Mouse (Mus musculus) cerebellum, adult 11-12 months (tissue): ENCODE results near the gene Fhit.
"Not testable (repeated sequence)": the region's sequence is repeated elsewhere in the genome, so short reads cannot be mapped to it uniquely, and the experiment has no call there.

ENCODE experiments used
- DNase-seq: peaks from one replicate; pipeline ENCODE4 v3.0.0; 2022

Gene Fhit

DNA sequence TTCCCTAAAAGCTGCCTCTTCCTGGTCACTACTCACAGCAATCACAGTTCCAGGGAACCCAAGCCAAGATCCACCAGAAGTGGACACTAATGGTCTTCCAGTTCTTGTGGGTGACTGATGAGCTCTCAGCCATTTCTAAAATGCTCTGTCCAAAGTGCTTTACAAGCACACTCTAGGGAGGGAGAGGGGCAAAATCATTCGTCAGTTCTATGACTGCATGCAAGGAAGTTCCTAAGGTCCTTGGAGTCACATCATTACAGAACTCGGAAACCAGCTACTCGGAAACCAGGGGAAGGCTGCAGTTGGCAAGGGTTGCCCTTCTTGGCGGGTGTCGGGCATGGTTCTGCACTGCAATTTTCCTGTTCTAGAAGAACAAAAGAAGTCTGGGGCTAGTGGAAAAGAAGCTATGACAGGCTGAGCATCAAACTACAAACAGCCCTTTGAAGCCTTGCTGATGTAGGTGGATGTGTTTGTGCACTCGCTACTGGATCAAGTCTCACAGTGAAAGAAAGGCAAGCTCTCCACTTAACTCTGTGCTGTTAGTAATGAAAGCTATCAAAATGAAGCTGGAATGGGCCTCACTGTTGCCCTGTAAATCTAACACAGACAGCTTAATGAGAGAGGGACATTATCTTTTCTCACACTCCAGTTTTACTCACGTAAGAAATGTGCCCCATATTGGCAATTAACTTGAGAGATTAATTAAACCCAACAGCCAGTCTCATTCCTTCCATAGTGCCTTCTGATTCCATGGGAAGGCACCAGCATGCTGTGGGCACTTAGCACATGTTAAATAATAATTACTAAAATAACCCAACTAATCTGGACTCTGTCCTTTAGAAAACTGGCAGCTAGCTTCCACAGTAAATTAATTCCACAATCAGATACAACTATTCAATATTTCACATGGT is 243.7 kb downstream of the Fhit start:
- no peak for DNase-seq

DNA sequence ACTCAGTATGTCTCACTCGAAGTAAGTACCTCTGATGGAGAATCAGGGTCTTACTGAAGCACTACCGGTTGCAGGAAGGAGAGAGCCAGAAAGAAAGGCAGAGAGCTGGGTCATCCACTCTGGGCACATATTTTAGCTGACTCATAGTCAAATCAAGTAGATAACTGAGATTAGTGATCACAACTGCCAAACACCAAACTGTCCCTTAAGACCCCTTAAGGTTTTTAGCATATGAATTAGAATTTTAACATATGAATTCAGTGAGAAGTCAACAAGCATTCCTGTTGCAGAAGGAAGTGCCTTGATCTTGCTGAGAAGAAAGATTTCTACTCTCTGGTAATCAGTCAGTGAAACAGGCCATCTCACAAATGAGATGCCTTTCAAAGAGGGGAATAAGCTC is 253.8 kb downstream of the Fhit start:
- DNase-seq, result no peak

DNA sequence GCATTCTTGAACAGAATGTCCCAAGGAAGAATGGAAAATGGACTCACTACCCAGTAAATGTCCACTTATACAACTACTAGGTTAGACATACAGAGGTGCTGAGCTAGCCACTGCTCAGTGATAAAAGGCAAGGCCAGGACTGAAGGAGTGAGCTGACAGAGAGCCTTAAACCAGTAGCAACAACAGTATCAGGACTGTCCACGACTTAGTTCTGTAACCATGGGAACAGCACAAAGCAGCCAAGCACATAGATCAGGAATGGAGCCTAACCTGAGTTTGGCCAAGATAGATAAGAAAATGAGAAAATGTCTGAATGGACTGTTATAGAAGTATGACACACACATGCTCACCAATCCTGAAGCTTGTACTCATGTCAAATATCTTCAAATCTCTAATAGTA is 279.1 kb downstream of the Fhit start:
- DNase-seq, result no peak

DNA sequence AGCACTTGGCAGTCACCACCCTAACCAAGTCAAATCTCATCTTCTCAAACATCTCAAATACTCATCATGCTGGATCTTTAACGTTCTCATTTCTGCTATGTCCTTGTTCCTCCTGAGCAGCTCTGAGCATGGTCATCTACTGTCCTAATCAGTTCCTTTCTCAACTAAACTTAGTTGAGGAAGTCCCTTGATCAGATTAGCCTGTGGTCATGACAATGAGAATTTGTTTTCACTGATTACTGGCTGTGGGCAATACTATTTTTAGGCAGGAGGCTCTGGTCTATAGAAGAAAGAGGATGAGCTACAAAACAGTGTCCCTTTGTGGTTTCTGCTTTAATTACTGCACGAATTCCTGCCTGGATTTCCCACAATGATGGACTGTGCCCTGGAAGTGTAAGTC is 281.1 kb downstream of the Fhit start:
- no peak for DNase-seq

DNA sequence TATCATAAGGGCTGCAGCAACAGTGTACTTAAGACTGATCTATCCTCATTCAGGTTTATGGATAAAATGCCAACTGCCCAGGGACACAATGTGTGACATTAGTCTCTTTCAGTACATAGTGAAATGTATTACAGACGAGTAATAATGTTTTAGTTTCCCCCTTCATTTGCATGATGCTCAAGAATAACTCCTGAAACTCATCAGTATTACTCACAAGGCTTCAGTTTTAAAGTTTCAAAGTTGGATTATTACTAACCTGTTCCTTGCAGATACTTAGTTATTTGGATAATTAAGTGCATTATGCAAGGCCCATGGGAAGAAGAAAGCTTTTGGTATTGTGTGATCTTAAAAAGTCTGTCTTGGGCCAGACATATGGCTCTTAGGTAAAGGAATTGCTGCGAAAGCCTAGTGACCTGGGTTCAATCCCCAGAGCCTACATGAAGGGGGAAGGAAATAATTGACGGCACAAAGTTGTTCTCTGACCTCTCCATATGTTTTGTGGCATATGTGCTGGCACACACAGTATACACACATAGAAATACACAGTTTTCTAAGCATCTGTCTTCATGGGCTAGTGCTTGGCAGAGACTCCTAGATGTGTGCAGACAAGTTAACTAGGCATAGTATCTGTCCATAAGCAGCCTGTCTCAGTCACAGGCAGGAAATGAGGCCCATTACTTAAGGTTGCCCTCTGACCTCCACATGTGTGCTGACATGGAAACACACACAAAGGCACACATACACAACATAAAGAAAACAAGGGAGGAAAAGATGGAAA is 287.1 kb downstream of the Fhit start:
- no peak for DNase-seq

DNA sequence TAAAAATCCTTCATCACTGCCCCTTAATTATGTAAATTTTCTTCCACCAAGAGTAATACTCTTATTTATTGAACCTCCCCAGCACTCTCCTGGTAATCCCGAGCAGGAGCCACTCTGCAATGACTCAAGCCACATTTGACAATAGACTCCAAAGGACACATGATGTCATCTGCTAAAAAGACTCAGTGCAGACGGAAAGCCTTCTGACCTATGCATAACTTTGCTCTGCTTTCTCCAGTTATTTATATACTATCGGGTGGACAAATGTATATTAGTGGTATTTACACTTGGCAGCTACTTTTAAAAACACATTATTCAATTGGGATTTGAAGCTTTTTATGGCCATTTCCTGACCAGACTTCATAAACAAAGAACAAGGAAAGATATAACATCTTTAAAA is 304.2 kb downstream of the Fhit start:
- no peak for DNase-seq

DNA sequence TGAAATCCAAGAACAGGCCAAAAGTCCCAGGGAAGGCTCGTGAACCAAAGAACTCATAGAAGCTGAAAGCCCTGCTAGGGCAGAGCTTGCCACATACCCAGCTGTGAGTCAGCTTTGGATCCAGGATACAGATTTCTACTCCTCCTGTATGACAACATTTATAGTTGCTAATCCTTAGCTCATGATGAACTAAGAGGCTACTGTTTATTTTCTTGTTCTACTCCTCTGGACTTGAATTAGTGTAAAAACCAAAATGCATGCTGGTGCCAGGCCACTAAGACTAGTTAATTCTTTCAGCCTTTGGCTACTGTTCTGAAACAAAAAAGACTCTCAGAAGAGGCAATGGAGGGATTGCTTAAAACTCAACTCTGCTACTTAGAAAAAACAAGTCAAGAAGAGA is 309.9 kb downstream of the Fhit start:
- DNase-seq, result no peak

DNA sequence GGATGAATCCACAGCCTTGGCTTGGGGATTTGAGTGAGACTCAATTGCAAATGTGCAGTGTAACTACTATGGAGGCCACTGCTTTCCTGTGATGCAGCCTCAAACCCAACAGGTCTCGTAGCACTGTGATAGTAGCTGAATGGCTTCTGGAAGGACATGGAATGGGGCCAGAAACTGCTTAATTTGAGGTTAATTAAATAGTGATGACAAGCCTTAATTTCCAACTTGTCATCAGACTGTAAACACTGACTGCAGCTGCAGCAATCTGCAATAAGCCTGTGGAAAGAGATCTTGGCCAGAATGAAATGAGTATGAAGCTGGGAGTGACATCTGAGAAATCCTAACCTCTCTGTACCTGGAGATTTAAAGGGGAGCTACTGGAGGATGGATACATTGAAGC is 325.8 kb downstream of the Fhit start:
- DNase-seq, result no peak

DNA sequence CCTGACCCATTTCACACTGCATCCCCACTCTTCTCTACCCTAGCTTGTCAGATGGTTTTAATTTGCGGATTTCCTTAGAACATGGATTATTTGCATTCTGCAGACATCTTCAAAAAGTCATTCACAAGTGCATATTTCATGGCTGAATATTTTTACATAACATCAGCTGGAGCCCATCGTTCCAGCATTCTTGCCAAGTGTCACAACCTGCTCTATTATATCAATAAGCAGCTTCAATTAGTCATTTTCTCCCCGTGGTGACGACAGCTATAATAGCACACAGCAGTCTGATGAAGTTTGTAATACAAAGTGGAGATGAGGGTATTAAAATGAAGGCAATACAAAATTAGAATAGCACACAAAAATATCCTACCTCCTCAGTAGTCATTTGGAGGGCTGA is 337.0 kb downstream of the Fhit start:
- no peak for DNase-seq

DNA sequence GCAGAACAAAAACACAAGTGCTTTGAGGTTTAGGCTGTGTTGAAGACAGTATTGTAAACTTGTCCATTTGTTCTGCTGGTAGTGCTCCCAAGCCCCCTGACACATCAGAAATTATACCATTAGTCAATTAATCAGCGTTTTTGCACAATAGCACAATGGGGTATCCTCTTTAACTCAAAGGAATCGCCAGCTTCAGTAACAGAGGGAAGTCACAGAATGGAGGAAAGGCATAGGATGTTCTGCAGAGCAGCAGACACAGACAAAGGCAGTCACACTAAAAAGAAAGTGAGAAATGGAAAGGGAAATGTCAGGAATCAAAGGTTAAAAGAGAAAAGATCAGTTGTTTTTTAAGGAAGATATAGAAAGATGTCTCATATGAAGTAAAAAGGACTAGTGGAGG is 348.3 kb downstream of the Fhit start:
- no peak for DNase-seq

DNA sequence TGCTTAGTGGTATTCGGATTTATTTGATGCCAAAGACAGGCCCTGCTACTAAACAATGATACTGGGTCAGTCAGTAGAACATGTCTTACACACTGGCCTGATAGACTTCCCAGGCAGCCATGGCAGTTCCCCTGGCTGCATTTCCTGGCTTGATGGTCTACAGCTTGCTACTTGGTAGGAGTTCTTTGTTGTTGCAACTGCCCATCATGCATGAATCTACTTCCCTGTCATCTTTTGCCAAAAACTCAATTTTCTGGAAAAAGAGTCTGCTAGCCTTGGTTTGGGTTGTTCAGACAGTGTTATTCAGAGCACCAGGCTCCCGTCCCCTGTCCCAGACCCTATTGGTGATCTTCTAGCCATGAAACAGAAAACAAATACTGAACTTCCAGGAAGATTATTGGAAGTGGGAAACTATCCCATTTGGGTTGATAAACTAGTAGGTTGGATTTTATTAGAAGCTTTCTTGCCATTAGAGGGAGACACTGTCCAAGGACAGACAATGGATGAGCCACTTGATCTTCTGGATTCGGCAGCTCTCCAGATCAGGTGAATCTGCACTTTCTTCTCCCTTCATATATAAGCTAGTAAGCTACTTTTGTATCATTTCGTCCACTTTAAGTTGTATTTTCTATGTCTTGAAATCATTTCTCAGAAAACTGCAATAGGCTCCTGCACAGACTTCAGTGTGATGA is 363.2 kb downstream of the Fhit start:
- no peak for DNase-seq

DNA sequence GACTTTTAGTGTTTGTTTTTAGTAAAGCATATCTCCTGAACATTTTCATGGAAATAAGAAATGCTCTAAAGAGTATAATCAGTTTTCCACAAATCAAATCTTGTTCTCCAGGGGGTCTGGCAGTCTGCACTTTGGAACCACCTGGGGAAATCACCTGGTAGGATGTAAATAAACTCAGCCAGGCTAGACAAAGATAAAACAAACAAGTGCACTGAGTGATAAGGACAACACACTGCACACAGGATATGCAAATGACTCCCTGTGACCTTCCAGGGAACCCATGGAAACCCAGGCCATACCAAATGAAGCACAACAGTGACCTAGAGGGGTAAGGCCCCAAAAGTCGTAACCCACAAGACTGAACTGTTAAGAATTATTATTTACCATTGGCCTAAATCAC is 364.2 kb downstream of the Fhit start:
- no peak for DNase-seq

DNA sequence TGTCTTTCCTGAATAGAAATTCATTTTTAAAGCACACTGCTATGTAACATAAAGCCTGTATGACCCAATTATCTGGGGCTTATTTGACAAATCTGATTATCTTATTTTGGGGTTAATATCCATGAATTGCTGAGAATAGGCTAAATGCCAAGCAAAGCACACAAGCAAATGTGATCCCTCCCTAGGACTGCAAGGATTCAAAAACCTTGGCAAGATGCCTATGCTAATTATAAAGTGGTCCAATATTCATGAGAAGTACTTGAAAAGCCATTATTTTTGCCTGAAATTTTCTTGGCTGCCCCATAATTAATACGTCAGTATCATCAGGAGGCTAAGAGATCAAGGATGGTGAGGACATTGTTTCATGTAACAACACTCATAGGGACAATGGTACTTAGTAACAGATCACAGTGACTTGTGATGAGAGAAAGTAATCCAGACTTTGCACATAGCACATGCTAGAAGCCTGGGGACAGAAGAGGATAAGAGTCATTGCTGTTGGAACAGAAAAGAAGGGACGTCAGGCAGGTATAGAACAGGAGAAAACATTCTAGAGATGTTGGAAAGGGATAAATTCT is 366.2 kb downstream of the Fhit start:
- DNase-seq, result no peak

DNA sequence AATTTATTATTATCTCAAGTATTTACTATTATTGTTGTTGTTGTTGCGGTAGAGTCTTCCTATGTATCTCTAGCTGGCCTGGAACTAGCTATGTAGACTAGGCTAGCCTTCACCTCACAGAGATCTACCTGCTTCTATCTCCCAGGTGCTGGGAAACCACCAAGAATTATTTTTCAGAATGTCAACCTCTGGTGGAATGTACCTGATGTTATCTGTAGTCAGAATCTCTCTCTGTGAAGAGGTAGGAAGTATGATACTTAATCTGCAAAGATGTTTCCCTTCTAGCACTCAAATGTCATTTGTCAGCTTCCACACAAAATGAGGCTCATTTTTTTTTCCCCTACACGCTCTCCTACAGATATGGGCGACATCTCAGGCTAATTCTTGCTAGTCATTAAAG is 377.9 kb downstream of the Fhit start:
- DNase-seq, result no peak

DNA sequence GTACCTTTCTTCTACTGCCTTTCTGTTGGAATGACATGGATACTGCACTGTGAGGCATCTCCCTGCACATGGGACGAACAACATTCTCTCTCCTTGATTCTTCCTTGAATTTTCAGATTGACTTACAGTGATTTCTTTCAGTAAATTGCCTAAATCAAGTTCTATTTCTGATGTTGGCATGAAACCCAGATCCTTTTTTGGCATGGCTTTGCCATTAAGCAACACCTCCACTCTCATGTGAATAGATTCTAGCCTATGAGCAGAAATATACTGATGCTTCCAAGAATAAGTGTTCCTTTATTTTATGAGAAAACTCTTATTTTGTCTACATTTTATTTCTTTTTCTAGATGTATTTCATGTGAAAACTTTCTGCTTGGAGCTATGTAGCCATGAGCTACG is 383.1 kb downstream of the Fhit start:
- DNase-seq, result no peak

DNA sequence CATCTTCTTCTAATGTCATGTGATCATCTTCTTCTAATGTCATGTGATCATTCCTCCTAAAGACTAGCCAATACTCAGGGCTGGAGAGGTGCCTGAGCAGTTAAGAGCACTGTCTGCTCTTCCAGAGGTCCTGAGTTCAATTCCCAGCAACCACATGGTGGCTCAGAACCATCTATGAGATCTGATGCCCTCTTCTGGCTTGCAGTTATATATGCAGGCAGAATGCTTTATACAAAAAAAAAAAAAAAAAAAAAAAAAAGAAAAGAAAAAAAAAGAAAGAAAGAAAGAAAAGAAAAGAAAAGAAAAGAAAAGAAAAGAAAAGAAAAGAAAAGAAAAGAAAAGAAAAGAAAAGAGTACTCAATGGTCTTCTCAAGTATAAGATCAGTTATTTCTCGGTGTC is 407.0 kb downstream of the Fhit start:
- not testable (repeated sequence) for DNase-seq

DNA sequence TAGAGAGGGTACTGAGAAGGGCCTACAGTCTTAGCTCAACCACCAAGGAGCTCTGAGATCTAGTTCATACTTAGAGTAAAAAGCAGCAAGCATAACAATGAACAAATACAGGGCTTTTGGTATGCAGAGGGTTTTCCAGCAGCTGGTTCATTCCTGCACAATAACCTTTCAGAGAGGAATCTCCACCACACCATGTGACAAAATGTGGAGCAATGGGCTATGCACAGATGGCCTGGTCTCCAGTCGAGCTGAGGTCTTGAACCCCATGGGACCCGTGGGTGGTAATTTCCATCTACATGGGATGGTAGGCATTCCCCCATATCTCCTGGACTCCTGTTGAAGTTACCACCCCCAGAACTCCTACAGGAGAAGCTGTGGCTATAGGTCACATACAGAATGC is 423.8 kb downstream of the Fhit start:
- DNase-seq, result no peak

DNA sequence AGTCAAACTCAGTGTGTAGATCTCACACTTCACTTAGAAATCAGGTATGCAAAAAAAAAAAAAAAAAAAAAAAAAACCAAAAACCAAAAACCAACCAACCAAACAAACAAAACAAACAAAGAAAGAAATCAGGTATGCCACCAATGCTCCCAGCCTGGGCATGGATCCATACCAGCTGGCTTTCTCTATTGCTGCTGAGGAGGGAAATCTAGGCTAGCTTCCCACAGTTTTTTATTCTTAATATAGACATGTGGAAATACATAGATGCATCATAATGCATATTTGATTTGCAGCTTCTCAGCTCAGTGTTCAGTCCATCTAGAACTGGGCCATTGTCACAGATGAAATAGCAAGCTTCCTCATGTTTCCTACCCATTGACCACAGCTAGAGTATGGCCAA is 439.3 kb downstream of the Fhit start:
- no peak for DNase-seq

DNA sequence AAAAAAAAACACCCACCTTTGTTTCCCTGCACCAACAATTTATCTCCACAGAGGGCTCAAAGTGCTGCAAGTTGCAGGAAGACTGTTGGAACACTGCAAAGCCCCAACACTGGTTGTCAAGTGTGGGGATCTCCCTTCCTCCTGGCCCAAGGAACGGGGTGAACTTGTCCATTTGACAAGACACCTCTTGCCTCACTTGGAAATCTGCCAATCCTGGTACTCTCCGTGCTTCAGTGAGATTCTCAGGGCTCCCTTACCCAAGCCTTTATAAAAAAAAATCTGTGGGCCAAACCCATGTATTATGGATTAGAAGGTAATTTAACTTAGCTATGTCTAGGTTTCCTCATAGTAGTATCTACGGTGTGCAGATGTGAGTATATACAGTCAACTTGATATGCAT is 448.9 kb downstream of the Fhit start:
- no peak for DNase-seq

DNA sequence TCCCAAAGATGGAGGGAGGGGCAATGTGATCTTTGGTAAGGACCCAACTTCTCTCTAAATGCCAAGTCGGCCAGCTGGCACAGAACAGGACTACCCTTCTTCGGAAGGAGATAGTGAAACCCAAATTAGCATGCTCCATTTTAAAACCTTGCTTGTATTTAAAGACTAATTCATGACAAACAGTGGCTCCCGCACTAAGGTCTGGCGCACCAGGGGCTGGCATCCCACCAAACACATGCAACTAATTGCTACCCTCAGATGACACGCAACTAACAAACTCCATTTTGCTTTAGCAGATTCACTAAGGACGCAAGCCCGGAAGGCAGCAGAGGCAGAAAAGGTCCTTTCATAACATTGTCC is 449.3 kb downstream of the Fhit start:
- DNase-seq, result no peak

DNA sequence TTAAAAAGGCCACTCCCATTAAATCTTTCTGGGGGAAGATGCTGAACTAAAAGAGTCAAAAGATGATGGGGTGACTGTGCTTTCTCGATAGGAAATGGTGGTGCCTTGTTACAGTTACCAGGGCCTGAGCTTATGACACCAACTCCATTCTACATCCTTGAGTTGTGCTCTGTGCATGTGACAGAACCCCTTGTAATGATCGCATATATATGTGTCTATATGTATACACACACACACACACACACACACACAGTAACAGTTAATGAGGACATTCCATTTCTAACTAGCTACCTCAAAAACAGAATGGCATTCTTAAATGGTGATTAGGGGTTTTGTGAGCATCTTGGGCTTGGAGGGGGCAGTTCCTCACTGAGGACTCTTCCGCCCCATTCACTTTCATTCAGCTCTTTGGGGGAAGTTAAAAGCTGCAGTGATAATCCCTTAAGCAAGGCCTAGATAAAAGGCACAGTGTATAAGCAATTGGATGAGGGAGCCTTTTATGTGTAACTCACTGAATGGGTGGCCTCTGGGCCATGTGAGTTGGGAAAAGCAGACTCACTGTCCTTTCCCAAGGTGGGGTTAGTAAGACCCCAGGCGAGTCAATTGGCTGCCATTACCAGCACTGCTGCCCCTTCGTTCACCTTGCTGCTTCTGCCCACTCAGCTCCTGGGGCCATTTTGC is 449.9 kb downstream of the Fhit start:
- DNase-seq, result no peak

DNA sequence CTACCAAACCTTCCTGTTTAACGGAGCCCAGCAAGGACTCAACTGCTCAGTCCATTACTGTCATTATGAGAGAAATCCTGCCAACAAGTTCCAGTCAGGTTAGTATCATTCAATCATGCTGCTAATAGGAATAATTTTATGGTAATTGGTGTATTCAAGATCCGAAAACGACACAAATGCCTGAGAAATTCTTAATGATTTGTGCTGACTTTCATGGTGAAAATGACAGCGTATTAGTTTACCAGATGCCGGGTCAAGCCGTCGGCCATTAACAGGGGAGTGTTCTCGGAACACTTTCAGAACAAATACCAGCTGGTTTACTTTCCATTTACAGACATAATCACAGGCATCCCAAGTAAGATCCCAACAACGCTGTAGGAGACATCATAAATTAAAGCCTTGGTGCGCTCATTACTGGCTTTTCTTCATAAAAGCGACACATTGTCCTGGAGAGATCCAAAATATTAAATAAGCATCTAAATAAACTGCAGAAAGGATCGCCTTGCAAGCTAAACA is 451.0 kb downstream of the Fhit start:
- no peak for DNase-seq

DNA sequence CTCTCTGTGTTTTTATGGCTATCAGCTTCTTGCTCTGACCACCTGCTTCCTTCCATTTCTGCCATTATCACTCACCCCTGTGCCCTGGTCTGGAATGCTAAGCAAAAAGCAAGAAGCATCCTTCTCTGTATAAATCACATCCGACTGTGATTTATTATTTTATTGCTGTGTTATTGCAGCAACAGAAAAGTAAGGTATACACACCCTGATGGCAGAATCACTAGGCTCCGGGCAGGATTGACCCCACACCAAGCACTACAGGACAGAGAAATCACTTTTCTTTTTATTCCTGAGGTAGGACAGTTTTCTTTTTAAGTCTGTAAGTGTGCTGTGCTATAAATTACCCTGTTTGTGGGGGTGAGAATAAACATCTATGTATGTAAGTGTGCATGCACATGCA is 460.1 kb downstream of the Fhit start:
- no peak for DNase-seq
